Mouse (Mus musculus) spleen, adult 18-20 months (tissue): ENCODE measurements around the gene Robo2.

Source experiments
- DNase-seq, 2 experiments: peaks; one replicate each; pipeline ENCODE4 v3.0.0; 2022; ENCODE audit warnings: mixed read lengths in 2 of 2

Gene Robo2

DNA sequence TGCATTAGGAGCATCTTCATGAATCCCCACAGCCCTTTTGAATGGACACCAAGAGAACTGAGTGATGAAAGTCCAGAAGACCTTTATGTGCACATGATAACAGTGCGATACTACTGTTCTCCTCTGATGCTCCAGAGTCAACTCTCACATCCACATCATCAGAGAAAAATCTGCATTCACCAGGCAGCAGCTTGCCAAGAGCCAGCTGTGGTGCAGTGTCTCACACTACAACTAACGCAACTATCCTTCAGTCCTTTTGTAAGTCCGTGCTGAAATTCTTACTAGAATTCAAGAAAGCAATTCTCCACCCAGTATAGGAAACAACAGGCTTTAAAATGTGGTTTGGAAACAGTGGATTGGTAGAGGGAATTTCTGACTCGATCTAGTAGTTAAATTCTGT lies 481.3 kb downstream of the Robo2 start:
- no peak for DNase-seq

DNA sequence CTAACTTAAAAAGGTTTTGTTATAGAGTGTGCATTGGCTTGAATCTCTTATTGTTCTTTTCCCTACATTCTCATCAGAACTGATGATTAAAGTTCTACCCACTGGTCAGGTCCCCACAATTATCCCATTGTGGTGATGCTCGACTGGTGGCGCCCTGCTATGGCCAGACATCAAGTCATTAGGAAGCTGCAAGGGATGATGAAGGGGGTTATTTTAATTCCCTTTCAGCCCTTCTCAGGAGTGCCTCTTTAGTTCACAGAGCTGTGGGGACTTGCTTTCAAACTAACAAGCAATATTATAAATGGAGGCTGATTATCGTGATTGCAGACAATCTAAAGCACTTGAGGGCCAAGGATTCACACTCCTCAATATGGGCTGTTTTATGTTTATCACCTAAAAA lies 484.1 kb downstream of the Robo2 start:
- DNase-seq, result no peak

DNA sequence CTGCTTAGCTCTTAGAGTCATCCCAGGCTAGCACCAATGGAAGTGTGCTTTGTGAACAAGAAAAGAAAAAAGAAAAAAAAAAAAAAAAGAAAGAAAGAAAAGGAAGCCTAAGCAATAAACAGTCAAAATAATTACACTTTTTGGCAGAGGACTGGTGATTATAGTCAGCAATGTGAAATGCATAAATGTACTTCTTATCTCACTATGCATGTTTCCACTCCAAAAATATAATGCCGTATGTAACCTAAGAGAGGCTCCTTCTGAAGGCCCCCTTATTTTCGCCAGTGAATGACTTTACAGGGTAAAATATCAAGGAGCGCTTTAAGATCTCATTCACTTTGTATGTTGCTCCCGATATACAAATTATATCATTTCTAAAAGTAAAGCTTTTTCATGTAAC lies 496.2 kb downstream of the Robo2 start:
- no peak for DNase-seq

GRCm38 (mm10) chr16:73914936-73915335 lies 496.7 kb downstream of the Robo2 start:
- no peak for DNase-seq

GRCm38 (mm10) chr16:73908504-73908903 lies 503.1 kb downstream of the Robo2 start:
- no peak for DNase-seq

- DNase-seq, result no peak
Observed at GRCm38 (mm10) chr16:73896856-73897255, 514.8 kb downstream of the Robo2 start.

DNA sequence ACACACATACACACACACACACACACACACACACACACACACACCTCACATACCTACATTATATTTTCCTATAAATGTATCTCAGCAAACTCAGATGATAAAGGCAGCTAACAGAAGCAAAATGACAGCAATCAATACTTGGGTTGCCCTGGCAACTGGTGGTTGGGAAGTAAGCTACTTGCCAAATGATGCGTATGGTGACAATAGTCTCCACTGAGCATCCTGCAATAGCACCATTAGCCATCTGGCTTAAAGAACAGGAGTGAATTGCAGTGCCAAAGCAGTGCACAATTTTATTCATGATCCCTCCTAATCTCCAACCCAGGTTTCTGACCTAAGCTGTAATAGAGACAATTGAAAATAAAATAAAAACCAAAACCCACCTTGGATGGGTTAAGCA lies 529.7 kb downstream of the Robo2 start:
- no peak for DNase-seq

DNA sequence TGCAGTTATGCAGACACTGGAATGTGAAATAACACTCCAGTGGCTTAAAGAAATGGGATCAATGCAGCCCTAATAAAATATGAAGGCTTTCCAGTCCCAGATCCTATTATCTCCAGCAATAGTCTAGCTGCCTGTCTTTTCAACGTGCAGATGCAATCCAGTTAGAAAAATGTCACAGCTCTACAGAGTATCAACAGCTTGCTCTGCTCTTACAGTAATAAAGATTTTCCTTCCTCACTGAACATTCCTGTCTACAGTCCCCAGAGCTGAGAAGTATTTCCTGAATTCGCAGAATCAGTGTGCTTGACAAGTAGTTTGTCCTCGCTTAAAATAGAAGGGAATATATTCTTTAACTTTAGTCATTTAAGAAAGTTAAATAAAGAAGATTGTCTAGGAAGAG lies 533.7 kb downstream of the Robo2 start:
- DNase-seq, result no peak

- no peak for DNase-seq
Observed at GRCm38 (mm10) chr16:73874991-73875390, 536.6 kb downstream of the Robo2 start.

- DNase-seq, result no peak
Observed at GRCm38 (mm10) chr16:73873828-73874558, 537.6 kb downstream of the Robo2 start.

DNA sequence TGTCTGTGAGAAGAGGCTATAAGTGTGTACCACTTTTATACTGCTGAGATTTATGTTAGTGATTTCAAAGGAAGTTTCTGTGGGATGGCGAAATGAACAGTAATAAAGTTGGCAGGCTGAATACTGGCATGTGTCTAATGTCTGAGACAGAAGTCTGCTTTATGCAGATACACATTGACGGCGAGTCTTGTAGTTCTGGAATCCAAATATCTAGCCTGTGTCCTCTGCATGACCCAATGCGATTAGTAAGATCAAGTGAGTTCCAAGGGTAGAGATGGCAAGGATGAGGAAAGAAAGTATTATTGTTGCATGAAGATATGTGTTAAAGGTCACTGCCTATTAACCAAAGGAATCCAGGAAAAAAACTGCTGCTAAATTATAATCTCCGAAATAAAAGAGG lies 541.3 kb downstream of the Robo2 start:
- DNase-seq, result no peak

GRCm38 (mm10) chr16:73869527-73870212 lies 542.0 kb downstream of the Robo2 start:
- DNase-seq, result no peak

- DNase-seq, result no peak
Observed at GRCm38 (mm10) chr16:73864625-73865024, 547.0 kb downstream of the Robo2 start.

GRCm38 (mm10) chr16:73863748-73864147 lies 547.9 kb downstream of the Robo2 start:
- no peak for DNase-seq

DNA sequence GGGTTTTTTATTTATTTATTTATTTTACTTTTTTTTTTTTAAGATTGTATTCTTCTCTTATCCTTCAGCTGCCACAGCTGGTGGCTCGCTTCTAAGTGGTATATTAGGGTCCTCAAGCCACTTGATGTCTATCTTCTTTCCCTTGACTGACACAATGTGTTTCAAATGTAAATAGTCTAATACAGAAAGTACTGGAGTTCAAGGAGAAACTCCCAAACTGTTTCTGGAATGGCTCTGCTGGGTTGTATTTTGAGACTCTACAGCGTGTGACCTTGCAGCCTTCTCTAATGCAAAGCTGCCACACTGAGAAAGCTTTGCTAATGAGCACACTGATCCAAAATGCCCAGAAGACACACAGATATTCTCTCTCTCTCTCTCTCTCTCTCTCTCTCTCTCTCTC lies 552.9 kb downstream of the Robo2 start:
- no peak for DNase-seq

- no peak for DNase-seq
Observed at GRCm38 (mm10) chr16:73855821-73856220, 555.8 kb downstream of the Robo2 start.
